Mouse (Mus musculus) kidney, adult 18-20 months (tissue): ENCODE data around the gene Rab1a.
"Not testable (repeated sequence)": the region's sequence is repeated elsewhere in the genome, so short reads cannot be mapped to it uniquely, and the experiment has no call there.

ENCODE experiments used
- DNase-seq: peaks from one replicate; pipeline ENCODE4 v3.0.0; 2021

The Rab1a gene

DNA sequence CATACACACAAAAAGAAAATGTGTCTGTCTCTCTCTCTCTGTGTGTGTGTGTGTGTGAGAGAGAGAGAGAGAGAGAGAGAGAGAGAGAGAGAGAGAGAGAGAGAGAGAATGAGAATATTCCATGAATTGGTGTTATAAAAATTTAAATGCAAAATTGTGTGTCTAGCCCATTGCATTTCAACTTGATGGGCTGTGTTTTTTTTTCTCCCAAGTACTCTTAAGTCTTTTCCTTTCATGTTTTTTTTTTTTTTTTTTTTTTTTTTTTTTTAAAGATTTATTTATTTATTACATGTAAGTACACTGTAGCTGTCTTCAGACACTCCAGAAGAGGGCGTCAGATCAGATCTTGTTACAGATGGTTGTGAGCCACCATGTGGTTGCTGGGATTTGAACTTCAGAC, 20.4 kb downstream of the Rab1a start:
- not testable (repeated sequence) for DNase-seq

DNA sequence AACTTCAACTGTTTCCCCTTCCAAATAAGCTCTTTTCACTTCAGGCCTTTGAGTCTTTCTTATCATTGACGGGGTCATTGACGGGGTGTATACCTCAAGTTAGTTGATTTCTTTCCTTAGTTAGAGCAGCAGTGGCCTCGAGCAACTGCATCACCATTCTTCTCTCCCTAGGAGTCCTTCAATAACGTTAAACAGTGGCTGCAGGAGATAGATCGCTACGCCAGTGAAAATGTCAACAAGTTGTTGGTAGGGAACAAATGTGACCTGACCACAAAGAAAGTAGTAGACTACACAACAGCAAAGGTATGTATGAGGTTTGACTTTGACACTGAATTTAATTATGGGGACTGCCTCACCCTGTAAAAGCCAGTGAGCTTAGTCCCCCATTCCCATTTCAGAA, 23.0 kb downstream of the Rab1a start:
- no peak for DNase-seq

DNA sequence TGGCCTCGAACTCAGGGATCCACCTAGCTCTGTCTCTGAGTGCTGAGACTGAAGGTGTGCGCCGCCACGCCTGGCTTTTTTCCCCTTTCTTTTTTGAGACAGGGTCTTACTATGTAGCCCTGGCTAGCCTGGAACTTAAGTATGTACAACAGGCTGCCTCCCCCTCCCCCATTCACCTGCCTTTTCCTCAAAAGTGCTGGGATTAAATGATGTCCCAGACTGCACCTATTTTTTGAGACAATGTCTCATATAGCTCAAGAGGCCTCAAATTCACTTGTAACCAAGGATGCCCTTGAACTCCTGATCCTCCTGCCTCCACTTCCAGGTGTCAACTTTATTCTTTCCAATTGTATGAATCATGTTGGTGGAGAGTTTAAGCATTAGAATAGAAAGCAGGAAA, 24.7 kb downstream of the Rab1a start:
- no peak for DNase-seq

DNA sequence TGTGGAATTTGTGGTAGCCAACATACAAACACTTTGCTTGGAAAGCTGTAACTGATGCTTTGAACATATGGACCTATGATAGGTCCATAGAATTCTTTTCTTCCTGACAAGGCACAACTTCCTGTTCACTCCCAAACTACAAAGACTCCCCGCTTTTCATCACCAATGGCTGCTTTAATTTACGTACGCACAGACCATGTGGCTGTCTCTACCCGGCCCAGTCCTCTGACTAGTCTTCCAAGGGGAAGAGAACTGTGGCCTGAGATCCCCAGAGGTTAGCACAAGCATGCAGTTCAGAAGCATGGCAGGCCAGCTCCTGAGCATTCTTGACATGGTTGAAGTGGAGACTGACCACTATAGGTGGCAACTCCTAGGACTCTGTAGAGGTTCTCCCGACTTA, 27.4 kb downstream of the Rab1a start:
- no peak for DNase-seq

DNA sequence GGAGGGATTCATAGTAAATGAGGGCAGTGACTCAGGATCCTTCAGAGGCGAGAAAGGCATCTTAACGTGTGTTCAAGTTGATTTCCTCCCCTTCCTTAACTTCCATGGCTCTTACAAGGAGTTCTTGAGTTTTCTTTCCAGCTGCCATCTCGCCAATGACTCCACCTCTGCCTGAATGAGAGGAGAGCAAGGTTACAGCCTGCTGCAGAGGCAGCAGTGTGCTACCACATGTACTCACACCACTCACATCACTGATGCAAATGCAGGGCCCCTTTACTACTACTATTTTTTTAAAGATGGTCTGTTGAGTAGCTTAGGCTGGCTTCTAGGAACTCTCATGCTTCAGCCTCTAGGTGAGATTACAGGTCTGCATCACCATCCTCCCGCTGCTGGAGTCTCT, 28.1 kb downstream of the Rab1a start:
- no peak for DNase-seq

DNA sequence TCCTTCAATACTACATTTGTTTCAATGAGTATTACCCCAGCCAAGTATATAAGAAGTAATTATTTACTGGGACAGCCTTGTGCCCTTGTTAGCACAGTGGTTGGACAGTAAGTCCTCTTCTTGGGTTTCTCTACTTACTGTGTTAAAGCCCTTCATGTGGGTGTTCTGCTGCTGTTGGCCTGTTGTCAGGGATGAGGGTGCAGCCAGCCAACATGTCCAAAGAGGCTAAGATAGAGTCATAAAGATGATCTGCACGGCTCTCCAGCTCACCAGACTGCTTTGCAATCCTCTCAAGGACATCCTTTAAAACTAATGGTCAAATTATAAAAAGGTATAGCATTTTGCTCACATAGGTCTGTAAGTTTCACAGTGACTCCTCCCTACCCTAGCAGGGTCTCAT, 29.1 kb downstream of the Rab1a start:
- DNase-seq: no peak

DNA sequence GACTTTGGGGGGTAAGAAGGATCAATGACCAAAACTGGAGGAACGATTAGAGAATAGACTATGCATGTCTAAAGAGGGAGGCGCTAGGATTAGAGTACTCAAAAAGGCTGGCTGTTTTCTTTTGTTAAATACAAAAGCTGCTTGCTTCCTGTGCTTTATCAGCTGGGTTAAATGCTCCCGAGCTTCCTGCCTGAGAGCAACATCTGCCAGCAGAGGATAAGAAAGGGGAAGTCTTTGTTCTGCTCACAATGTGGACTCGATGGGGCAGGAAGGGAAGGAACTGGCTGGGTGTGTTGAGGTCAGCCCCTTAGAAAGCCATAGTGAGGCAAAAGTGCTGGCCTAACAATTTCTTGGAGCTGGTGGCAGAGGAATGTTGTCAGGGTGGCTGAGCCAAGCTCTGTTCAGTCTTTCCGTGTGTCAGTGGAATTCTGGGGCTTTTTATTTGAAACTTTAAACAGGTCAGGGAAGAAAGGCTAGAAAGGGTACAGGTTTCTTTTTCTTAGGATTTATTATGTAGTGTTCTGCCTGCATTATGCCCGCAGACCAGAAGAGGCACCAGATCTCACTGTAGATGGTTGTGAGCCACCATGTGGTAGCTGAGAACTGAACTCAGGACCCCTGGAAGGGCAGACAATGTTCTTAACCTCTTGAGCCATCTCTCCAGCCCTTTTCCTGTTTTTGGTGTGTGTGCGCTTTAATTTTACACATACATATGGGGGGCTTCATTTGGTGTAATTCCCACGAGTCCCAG, 30.1 kb downstream of the Rab1a start:
- no peak for DNase-seq

DNA sequence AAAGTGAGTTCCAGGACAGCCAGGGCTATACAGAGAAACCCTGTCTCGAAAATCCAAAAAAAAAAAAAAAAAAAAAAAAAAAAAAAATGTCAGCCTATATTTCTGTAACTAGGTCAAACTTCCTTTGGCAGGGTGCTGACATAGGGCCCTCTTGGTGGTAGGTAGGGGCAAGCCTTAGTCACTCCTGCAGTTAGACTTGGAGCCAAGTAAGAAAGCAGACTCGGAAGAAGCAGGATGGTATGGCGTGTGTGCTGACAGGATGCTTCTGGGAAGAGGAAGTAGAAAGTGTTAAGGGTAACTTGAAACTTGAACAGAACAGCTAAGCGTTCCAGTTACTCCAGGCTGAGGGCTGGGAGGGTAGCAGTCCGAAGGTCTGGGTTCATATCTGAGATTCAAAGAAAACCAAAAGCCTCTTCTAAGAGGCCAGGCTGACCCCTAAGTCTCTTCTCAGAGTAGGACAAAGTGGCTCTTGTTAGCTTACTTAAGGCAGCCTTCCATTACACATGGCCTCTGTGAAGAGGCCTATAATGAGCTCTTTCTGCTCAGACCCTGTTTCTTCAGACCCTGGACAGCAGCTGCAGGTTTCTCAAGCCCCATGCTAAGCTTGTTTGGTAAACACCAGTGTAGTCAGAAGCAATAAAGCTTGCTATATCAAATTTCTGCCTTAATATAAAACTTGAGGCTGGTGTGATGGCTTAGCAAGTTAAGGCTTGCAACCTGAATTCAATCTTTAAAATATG, 31.0 kb downstream of the Rab1a start:
- DNase-seq: no peak

DNA sequence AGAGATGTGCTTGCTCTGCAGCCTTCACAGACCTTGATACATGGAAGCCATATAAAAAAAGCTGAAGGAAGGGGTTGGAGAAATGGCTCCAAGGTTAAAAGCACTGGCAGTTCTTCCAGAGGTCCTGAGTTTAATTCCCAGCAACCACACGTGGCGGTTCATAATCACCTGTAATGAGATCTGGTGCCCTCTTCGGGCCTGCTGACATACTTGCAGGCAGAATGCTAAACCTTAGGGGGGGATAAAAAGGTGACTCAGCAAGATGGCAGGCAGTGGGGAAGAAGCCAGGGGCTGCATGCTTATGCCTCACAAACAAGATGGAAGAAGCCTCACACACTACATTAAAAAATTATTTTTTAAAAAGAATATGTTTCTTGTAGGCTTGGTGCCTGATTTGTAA, 33.0 kb downstream of the Rab1a start:
- no peak for DNase-seq

DNA sequence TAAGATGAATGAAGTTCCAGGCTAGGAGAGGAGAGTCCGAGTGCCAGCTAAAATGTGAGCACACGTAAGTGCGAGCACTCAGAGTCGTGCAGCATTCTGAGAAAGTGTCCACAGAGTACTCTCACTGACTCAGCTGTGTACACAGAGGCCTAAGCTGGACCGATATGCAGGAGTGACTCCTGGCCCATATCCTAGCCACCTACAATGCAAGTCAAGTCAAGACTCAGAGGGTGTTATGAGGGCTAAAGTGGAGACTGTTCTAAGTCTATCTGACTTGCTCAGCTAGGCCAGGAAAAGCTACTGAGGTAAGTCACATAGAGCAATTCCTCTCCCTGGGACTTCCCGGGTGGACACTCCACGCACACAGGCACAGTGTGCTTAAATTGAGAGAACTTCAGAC, 35.8 kb downstream of the Rab1a start:
- DNase-seq: no peak

DNA sequence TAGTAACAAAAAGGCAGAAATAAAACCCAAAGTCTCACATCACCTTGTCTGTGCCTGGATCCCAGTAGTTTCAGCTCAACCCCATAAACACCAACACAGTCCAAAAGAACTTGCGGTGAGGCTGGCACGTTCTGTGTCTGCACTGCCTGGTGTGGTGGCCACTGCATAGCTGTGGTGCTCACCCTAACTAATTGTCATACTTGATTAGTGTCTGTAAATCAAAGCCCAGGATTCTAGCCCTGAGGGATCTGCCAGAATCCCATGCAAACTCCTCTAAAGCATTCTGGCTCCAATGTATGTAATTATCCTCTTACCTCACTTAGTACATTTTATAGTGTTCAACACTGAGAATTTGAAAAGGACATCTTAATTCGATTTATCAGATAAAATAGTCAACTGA, 36.7 kb downstream of the Rab1a start:
- no peak for DNase-seq

DNA sequence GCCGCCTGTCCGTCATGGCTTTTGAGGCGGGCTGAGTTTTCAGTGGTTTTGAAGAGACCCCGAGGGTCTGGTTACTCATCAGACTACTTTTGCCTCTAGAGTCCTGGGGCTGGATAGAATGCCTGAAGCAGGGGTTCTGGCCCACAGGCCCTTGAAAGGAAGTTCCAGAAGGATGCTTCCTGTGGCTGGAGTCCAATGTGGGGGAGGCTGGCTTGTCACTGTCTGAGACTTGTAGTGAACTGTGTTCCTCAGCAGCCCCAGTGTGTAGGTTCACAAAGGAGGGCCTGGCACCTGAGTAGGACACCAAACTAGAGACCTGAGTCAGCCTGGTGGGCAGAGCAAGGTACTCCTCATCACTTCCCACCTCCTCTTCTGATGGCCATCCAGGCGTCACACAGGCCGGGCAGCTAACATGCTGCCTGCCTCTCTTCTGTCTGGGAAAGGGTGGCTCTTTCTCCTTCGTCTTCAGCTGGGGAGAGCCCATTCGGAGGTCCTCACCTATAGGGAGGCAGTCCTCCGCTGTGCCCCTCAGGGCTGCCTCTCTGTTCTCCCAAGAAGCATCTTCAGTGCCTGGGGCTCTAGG, 38.1 kb downstream of the Rab1a start:
- no peak for DNase-seq

DNA sequence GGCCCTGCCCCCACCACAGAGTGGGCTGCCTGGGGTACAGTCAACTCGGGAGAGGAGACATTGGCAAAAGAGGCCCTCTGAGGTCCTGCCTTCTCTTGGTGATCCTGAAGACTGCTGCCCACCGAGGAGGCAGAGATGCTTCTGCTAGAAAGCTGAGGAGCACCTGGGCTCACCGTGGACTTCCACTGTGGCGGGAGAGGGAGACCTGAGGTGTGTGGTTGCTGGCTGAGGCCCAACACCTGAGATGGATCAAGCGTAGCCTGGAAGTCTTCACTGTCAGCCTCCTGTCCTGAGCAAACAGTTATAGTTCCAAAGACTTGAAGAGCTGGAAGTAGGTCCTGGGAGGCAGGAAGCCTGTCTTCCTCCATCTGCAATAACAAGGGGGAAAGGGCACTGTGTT, 39.1 kb downstream of the Rab1a start:
- DNase-seq: no peak

DNA sequence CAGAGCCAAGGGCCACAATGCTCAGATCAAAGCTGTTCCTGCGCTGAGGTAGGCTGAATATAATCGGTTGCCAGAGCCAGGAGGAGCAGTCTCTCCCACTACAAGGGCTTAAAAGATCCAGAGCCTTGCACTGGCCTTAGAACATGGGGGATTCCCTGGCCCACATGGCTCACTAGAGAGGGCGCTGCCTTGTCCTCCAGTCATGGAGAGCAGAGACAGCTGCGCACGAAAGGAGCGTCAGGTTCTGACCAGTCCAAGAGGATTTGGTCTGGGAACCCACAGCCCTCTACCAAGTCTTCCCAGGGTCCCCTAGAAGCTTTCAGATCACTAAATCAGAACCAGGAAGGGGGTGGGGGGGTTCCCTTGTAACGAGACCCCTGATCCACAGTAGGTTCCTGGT, 40.1 kb downstream of the Rab1a start:
- DNase-seq: no peak

DNA sequence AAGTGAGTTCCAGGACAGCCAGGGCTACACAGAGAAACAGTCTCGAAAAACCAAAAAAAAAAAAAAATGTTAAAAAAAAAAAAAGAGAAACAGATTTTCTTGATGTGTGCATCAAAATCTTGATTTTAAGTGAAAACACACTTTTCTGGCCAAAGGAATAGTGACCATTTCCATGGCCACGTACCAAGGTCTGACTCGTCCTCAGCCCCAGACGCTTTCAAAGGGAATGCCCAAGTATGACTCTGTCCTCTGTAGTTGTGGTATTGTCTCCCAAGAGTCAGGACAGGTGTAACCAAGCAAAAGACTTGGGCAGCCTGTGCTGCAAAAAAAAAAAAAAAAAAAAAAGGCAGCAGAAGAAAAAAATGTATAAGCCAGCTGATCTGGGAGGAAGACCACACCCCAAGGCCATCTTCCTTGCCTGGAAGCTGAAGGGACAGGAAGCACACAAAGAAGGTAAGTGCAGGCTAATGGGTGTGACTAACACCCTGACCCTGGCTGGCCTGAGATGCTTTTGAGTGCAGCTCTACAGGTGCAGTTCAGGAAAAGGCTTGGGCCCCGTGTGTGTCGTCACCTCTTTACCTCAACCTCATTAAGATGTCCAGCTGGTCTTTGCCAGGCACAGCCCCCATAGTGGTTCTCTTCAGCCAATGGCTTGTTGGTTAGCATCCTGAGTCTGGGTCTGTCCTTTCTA, 41.3 kb downstream of the Rab1a start:
- DNase-seq: no peak

DNA sequence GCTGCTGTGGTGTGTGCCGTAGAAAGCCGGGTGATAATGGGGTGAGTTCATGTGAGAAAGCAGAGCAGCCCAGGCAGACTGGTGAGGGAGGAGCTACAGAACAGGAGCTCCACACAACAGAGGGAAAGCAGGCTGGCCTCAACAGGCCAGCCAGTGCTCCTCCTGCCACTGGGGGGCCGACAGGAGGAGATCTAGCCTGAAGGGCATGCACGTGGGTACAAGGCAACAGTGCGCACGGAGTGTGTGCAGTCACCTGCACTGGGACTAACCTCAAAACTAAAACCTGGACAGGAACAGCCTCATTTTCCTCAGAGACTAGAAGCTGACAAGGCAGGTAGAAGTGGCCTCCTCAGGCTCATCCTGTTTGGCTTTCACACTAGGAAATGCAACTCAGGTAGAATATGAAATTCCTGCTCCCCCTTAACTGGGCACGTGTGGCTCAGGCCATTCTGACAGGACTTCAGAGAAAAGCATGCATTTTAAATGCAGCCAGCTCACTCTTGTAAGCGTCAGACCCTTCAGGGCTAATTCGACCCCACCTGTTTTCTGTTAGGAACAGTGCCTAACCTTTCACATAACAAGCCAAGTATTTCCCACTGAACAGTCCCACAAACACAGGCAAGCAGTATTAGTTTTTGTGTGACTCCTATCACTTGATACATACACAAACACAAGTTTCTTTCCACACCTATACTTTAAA, 42.1 kb downstream of the Rab1a start:
- peak; percentile 51 for DNase-seq

DNA sequence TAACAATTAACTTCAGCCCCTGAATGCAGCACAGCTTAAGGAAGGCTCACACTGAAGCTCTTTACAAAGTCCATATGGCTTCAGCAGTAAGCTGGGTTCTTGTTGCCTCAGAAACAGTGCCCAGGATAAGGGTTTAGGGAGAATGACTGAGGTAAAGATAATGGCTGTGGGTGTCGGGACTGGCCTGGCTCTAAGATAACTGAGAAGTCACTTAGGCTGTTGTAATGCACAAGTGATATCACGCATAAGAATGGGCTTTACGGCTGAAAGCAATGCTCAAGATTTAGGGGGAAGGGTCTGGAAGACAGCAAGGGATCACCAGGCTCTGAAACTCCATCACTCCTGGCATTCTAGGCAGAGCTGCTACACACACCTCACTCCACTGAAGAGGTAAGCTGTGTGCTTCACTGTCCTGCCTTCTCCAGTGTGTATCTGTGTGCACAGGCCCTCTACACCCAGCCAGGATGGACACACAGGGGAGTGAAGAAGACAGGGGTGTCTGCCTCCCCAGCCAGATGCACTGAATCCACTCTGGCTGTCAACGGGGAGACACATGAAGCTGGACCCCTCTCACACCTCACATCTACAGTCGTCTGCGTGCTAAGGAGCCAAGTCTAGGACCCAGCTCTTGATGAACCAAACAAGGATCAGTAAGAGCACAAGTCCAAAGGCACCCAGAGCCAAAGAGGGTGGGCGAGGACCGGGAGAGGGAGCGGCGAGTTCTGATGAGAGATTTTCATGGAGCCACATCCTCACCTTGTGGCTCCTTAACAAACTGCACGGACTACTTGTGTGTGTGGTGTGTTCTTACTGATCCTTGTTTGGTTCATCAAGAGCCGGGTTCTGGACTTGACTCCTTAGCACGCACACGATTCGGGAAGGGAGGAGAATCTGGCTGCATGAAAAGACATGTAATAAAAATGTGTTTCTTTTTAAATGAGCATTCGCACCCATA, 43.4 kb downstream of the Rab1a start:
- DNase-seq: no peak

DNA sequence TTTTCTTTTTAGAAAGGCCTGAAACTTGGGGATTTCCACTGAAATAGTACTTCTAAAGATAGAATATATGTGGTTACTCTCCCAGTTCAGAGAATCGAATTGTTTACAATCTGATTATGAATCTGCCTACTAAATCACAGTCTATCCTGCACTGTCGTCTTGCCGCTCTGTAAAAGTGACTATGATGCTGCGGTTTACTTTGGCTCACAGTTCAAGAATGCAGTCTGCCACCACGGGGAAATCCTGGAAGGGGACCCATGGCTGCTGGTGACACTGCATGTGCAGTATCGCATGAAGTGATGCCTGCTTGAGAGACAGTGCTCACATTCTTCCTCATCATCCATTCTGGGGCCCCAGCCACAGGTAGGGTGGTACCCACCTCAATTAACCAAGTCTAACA, 44.1 kb downstream of the Rab1a start:
- DNase-seq: no peak

DNA sequence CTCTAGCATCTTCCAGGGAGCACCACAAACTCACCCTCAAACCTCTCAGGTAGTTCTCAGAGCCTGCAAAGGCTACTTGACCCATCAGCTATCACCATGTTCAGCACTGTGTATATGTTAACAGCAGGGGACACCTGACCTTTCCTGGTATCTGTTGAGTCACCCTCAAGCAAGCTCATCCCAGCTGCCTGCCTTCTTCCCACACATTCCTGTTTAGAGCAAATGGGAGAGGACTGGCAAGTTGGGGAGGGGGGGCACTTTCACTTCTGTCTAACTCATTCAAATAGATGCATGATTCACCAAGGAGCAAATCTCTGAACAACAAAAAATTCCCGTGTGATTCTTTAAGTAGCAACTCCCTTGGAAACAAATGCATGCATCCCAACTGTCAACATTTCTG, 45.4 kb downstream of the Rab1a start:
- no peak for DNase-seq

DNA sequence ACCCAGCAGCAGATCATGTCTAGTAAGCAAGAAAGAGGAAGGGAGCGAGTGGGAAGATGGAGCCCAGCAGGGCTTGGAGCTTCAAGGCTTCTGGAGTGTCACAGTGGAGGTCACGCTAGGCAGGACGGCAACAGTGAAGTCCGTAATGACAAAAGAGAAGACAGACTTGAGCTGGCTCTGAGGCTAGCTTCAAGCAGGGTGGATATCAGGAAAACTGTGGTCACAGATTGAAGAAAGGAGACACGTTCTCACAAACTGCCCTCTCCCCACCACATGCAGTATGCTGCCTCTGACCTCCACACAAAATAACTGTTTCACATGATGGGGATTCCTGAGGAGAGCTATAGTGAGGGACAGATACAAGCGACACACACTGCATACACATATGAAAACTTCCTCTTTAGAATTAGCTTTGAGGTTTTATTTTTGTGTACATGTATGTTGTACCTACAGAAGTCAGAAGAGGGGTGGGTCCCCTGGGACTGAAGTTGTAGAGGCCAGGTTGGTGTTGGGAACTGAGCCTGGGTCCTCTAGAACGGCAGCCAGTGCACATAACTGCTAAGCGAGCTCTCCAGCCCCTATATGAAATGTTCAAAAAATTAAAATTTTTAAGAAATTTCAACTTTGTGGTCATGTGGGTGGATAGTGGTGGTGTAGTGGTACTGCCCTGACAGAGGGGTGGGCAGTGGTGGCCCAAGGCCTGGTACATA, 46.1 kb downstream of the Rab1a start:
- DNase-seq: no peak

DNA sequence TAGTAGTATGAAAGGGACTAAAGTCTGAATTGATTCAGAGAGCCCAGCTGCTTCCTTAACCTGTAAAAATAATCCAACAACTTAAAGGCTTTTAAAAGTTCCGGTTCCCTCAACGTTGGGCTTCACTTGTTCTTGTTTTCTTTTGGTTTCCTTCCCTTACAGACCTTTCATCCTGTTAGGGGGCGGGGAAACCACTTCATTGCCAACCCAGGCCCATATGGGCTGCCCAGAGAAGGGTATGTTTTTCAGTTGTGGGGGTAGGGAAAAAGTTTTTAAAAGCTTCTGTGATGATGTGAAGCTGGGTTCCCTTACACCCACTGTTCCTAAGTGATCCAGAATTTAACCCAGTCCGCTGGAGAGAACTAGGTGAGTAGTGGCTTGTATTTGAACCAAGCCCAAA, 47.0 kb downstream of the Rab1a start:
- DNase-seq: no peak
